Mouse (Mus musculus): ENCODE measurements at regions not wholly inside any gene's neighbourhood (a gene's known extent, or its start where the extent isn't known, plus 50 kb on each side); places are given as distances from the start of the nearest gene placed in this dataset.

GRCm38 (mm10) chr2:115399987-115400550 lies 181.4 kb upstream of the BC052040 start:
- 87% methylated on average over 10 of the region's 10 CpGs for WGBS
- H3K27ac ChIP-seq = no peak overlapping the region
- H3K9ac ChIP-seq = no peak overlapping the region
- no peaks in the 10 kb centered on the region for H3K27me3 ChIP-seq
- no peak overlapping the region for H3K4me3 ChIP-seq
- H3K4me1 ChIP-seq = no peaks in the 10 kb centered on the region
- ATAC-seq (ENCODE audit: insufficient number of reproducible peaks, insufficient read depth, low FRiP score, low TSS enrichment, low read depth) = no peak
- H3K9me3 ChIP-seq = no peaks in the 10 kb centered on the region
- no peak overlapping the region for H3K4me2 ChIP-seq
- no peaks in the 10 kb centered on the region for H3K36me3 ChIP-seq

DNA sequence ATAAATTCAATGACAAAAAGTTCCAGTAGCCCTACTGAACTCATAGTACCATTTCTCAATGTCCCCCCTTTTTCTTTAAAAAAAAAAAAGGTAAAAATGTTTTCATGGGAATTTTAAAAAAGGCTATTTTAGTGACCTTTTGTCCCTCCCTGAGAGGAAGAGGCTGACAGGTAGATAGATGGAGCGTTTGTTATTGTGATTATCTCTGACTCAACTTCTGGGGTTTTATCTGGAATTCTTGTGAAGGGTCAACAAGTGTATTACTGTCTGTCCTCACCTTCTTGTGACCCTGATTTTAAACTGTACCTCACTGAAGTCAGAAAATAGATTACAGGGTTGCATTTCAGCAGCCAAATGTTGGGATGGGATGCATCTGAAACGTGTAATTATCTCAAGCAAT lies 179.3 kb upstream of the BC052040 start:
- Histone ChIP-seq H3K36me3 (no peaks in the 10 kb centered on the region), H3K27me3 (no peaks in the 10 kb centered on the region), H3K4me3 (no peak overlapping the region), H3K9me3 (no peaks in the 10 kb centered on the region), H3K4me1 (no peaks in the 10 kb centered on the region), H3K4me2 (no peak overlapping the region), H3K9ac (no peak overlapping the region), H3K27ac (no peak overlapping the region)
- 69% methylated on average over 2 of the region's 2 CpGs for WGBS
- ATAC-seq (ENCODE audit: insufficient number of reproducible peaks, insufficient read depth, low FRiP score, low TSS enrichment, low read depth) = no peak

DNA sequence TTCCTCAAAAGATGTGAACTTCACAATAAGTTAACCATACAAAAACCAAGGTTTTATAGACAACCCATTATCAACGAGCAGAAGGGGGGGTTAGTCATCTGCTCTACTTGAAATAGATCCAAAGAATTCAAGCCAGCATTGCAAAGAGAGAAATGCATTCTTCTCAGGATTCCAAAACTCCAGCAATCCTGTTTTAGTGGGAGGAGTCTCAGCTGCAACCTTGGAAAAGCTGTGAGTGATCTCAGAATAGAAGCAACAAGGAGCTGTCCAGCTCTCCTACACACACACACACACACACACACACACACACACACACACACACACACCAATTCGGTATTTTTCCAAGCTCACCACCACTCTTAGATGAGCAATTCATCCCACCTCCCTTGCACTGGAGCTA lies 149.0 kb upstream of the BC052040 start:
- no peak overlapping the region for H3K27ac ChIP-seq
- no peak overlapping the region for H3K9ac ChIP-seq
- H3K9me3 ChIP-seq = no peaks in the 10 kb centered on the region
- no peaks in the 10 kb centered on the region for H3K36me3 ChIP-seq
- H3K4me3 ChIP-seq = no peak overlapping the region
- WGBS = 62% methylated on average over 2 of the region's 2 CpGs
- H3K4me2 ChIP-seq = no peak overlapping the region
- H3K27me3 ChIP-seq = no peaks in the 10 kb centered on the region
- H3K4me1 ChIP-seq = no peaks in the 10 kb centered on the region
- no peak for ATAC-seq (ENCODE audit: insufficient number of reproducible peaks, insufficient read depth, low FRiP score, low TSS enrichment, low read depth)

GRCm38 (mm10) chr2:115441100-115441499 lies 140.4 kb upstream of the BC052040 start:
- H3K36me3 ChIP-seq = no peaks in the 10 kb centered on the region
- H3K4me2 ChIP-seq = no peak overlapping the region
- no peak overlapping the region for H3K4me3 ChIP-seq
- no peaks in the 10 kb centered on the region for H3K4me1 ChIP-seq
- no peak overlapping the region for H3K9ac ChIP-seq
- H3K9me3 ChIP-seq = no peaks in the 10 kb centered on the region
- no peaks in the 10 kb centered on the region for H3K27me3 ChIP-seq
- H3K27ac ChIP-seq = no peak overlapping the region
- ATAC-seq (ENCODE audit: insufficient number of reproducible peaks, insufficient read depth, low FRiP score, low TSS enrichment, low read depth) = no peak
- 8% methylated on average over 1 of the region's 1 CpGs for WGBS

DNA sequence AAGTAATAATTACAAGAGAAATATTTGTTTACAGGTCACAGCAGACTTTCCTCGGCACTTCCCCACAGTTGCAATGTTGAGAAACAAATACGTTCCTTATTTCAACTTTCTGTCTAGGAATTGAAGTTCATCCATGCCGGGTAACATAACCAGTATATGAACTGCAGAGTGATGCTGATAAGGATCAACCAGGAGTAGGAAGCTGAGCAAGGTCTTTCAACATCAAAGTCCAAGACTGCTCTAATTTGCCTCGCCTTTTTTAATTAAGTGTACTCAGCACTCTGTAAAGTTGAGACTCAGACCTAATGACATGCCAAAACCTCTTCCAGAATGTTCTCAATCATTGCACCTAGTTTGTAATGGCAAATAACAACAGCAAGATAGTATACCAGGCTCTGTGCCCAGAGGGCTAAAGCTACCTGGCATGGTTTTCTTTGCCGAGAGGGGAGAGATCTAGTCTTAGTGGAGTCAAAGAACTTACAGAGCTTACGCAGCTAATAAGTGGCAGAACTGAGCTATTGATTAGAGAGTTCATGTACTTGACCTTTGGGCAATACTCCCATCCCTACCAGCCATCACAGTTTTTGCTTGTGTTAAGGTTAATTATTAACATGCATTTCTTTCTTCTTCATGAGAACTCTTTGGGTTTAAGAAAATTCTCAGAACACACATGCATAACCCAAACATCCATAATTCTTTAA lies 131.6 kb upstream of the BC052040 start:
- no peak for ATAC-seq (ENCODE audit: insufficient number of reproducible peaks, insufficient read depth, low FRiP score, low TSS enrichment, low read depth)
- Histone ChIP-seq H3K4me1 (no peaks in the 10 kb centered on the region), H3K27ac (no peak overlapping the region), H3K9ac (no peak overlapping the region), H3K27me3 (no peaks in the 10 kb centered on the region), H3K4me3 (no peak overlapping the region), H3K4me2 (no peak overlapping the region), H3K9me3 (no peaks in the 10 kb centered on the region), H3K36me3 (no peaks in the 10 kb centered on the region)
- 63% methylated on average over 6 of the region's 6 CpGs for WGBS

- H3K4me1 ChIP-seq = no peaks in the 10 kb centered on the region
- 51% methylated on average over 6 of the region's 6 CpGs for WGBS
- H3K9ac ChIP-seq = no peak overlapping the region
- H3K27me3 ChIP-seq = no peaks in the 10 kb centered on the region
- no peaks in the 10 kb centered on the region for H3K9me3 ChIP-seq
- ATAC-seq (ENCODE audit: insufficient number of reproducible peaks, insufficient read depth, low FRiP score, low TSS enrichment, low read depth) = no peak
- no peak overlapping the region for H3K4me2 ChIP-seq
- H3K27ac ChIP-seq = no peak overlapping the region
- H3K36me3 ChIP-seq = no peaks in the 10 kb centered on the region
- H3K4me3 ChIP-seq = no peak overlapping the region
Observed at GRCm38 (mm10) chr2:115455593-115455992, 125.9 kb upstream of the BC052040 start.

DNA sequence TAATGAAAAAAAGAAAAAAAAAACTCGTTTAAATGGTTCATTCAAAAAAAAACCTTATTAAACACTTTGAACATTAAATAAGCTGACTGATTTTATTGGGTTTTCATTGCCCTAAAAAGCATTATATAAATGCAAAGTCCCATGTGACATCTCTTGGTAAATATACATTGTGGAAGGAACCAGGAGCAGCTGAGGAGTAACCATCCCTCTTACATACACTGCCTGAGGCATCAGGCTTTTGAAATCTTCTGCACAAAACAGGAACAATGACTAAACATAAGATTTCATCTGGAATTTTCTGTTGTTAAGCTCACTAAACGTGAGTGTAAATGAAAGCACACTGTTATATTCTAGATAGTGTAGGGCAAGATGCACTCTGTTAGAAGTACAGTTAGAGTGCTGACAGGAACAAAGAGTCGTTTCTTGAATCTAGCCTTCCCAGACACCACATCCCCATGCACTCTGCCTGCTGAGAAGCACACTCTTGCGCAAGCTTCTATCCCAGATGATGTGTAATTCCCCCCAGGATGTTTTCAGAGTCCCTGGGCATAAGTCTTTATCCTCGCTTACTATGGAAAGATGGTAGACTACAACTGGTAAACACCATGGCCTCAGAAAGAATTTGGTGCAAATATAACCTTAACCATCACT lies 125.0 kb upstream of the BC052040 start:
- Histone ChIP-seq H3K9ac (no peak overlapping the region), H3K4me3 (no peak overlapping the region), H3K4me1 (no peaks in the 10 kb centered on the region), H3K27ac (no peak overlapping the region), H3K4me2 (no peak overlapping the region), H3K36me3 (no peaks in the 10 kb centered on the region), H3K9me3 (no peaks in the 10 kb centered on the region), H3K27me3 (no peaks in the 10 kb centered on the region)
- no peak for ATAC-seq (ENCODE audit: insufficient number of reproducible peaks, insufficient read depth, low FRiP score, low TSS enrichment, low read depth)
- WGBS = 55% methylated on average over 5 of the region's 5 CpGs

GRCm38 (mm10) chr2:115460028-115460881 lies 121.3 kb upstream of the BC052040 start:
- ATAC-seq (ENCODE audit: insufficient number of reproducible peaks, insufficient read depth, low FRiP score, low TSS enrichment, low read depth) = no peak
- Histone ChIP-seq H3K9ac (no peak overlapping the region), H3K27ac (no peak overlapping the region), H3K4me2 (no peak overlapping the region), H3K4me1 (no peaks in the 10 kb centered on the region), H3K4me3 (no peak overlapping the region), H3K36me3 (no peaks in the 10 kb centered on the region), H3K27me3 (no peaks in the 10 kb centered on the region), H3K9me3 (no peaks in the 10 kb centered on the region)
- 67% methylated on average over 5 of the region's 5 CpGs for WGBS

DNA sequence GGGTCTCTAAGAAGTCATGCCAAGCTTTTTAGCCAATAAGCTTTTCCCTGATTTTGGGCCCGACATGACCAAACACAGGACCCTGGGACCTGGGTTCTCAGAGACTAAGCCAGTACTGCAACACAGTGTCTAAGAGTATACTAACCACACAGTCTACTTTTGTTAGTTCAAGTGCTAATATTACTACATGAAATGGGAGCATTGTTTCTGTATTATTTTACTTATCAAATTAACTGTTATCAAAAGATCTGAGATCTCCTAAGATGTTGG lies 120.7 kb upstream of the BC052040 start:
- Histone ChIP-seq H3K27me3 (no peaks in the 10 kb centered on the region), H3K4me3 (no peak overlapping the region), H3K9ac (no peak overlapping the region), H3K27ac (no peak overlapping the region), H3K4me2 (no peak overlapping the region), H3K9me3 (no peaks in the 10 kb centered on the region), H3K36me3 (no peaks in the 10 kb centered on the region), H3K4me1 (peaks cover 2% of the 10 kb centered on the region; the same call in 1 of the 2 replicates)
- 85% methylated on average over 1 of the region's 1 CpGs for WGBS
- no peak for ATAC-seq (ENCODE audit: insufficient number of reproducible peaks, insufficient read depth, low FRiP score, low TSS enrichment, low read depth)

DNA sequence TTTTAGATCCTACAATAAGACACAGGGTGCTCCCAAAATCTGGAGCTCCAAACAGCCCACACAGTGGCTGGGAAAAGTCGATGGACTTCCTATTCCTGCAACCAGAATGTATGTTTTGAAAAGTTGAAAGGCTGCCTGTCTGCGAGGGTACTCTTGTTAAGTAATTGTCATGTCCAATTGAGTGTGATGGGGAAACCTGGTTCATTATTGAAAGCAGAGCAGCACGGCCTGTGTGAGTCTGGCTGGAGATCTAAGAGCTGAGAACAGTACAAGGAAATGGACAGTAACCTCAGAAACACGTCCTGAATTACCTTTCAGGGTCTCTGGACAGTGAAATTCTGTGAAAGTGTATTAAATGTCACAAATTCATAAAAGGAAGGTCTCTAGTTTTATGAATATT lies 115.3 kb upstream of the BC052040 start:
- no peaks in the 10 kb centered on the region for H3K36me3 ChIP-seq
- no peak overlapping the region for H3K4me3 ChIP-seq
- no peak overlapping the region for H3K4me2 ChIP-seq
- no peaks in the 10 kb centered on the region for H3K27me3 ChIP-seq
- 32% methylated on average over 4 of the region's 4 CpGs for WGBS
- H3K27ac ChIP-seq = no peak overlapping the region
- H3K9ac ChIP-seq = no peak overlapping the region
- ATAC-seq (ENCODE audit: insufficient number of reproducible peaks, insufficient read depth, low FRiP score, low TSS enrichment, low read depth) = no peak
- H3K4me1 ChIP-seq = peaks cover 26% of the 10 kb centered on the region
- no peaks in the 10 kb centered on the region for H3K9me3 ChIP-seq

DNA sequence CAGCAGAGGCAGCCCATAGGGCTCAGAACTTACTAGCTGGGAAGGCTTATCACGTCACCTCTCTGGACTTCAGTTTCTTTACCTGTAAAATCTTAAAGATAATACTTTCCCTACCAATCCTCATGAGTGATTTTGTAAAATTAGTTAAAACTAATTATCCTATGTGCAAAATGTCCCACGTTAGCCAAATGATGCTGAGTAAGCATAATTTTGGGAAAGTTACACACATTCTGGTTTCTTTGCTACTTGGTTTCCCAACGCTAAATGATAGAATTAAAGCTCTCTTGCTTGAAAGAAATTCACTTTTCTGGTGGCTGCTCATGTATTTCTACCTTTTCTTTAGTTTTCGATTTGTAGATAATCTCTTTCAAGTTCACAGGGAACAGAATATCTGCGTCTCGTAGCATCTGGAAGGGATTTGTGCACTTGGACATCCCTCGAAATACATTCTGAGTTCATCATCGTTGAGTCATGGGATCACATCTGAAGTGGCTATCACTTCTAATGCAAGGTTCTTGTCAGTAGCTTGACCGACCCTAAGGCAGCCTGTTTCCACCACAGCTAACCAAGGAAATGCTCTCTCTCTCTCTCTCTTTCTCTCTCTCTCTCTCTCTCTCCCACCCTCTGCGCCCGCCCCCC lies 114.3 kb upstream of the BC052040 start:
- 49% methylated on average over 11 of the region's 11 CpGs for WGBS
- Histone ChIP-seq H3K4me1 (peaks cover 26% of the 10 kb centered on the region), H3K36me3 (no peaks in the 10 kb centered on the region), H3K4me2 (no peak overlapping the region), H3K27ac (peak overlapping the region; percentile 24; the same call in 1 of the 2 replicates), H3K27me3 (no peaks in the 10 kb centered on the region), H3K4me3 (no peak overlapping the region), H3K9ac (no peak overlapping the region), H3K9me3 (no peaks in the 10 kb centered on the region)
- no peak for ATAC-seq (ENCODE audit: insufficient number of reproducible peaks, insufficient read depth, low FRiP score, low TSS enrichment, low read depth)

Measured in embryonic facial prominence, embryonic 13.5 days (tissue).